Mouse (Mus musculus): ENCODE data around the gene Slc25a41.

DNA sequence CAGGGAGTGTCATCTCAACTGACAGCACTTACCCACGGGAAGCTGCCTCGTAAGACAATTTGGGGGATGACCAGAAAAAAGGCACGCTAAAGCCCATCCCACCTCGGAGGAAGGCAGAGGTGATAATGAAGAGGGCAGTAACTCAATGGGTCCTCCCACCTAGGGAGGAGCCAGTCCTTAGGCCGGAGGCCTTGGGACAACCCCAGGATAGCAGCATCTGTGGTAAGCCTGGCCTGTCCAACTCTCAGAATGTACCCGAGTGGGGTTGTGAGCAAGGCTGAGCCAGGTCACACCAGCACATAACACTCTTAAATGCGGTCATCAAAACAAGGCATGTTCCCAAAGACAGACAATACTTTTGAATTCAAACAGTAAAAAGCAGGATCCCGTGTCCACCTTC, 11.8 kb downstream of the Slc25a41 start:
- TF ChIP-seq CTCF (IDR thresholded peaks at IDR 0.05; ENCODE audit: extremely low read depth, insufficient read length, insufficient replicate concordance, low read depth, low read length): no peak
- no peak for TF ChIP-seq POLR2A (IDR thresholded peaks at IDR 0.05; ENCODE audit: low read depth, low read length)
